Mouse (Mus musculus): ENCODE results near the gene Lamb3. TPM values are rescaled to one million over a fixed set of nuclear protein-coding genes. Genes with fewer than 3 reads are reported as not detected.

Gene Lamb3
- polyA plus RNA-seq, 1 experiment from 2014 or later: 0.49 TPM

DNA sequence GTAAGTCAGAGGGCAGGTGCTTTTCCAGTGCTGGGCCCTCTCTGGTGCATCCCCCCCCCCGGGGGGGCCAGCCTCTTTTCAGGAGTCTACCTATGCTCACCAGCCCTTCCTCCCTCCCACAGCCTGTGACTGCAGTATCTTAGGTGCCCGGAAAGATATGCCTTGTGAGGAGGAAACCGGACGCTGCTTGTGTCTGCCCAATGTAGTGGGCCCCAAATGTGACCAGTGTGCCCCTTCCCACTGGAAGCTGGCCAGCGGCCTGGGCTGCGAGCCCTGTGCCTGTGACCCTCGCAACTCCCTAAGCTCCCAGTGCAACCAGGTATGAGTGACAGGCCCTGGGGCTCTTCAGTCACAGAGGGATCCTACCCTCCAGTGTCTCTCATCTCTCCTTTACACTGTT is 123.1 kb downstream of the Lamb3 start:
- H3K4me2 ChIP-seq (replicated peaks; ENCODE audit: low read depth, low read length): no peak overlapping the region
- 86% methylated on average over 7 of the region's 7 CpGs for WGBS
- ATAC-seq (ENCODE audit: low FRiP score, low TSS enrichment): no peak
- H3K27me3 ChIP-seq (ENCODE audit: control insufficient read depth, insufficient read depth, low read length): no peaks in the 10 kb centered on the region
- no peaks in the 10 kb centered on the region for H3K36me3 ChIP-seq (ENCODE audit: control insufficient read depth, insufficient read depth, low read length)
- no peaks in the 10 kb centered on the region for H3K9me3 ChIP-seq (ENCODE audit: control insufficient read depth, low read length)
- H3K4me1 ChIP-seq (ENCODE audit: control insufficient read depth, insufficient read depth, low read length): no peaks in the 10 kb centered on the region
- H3K27ac ChIP-seq (ENCODE audit: low read depth, low read length): no peak overlapping the region
- no peak overlapping the region for H3K9ac ChIP-seq (ENCODE audit: low read depth, low read length)
- no peak overlapping the region for H3K4me3 ChIP-seq (ENCODE audit: low read length)

DNA sequence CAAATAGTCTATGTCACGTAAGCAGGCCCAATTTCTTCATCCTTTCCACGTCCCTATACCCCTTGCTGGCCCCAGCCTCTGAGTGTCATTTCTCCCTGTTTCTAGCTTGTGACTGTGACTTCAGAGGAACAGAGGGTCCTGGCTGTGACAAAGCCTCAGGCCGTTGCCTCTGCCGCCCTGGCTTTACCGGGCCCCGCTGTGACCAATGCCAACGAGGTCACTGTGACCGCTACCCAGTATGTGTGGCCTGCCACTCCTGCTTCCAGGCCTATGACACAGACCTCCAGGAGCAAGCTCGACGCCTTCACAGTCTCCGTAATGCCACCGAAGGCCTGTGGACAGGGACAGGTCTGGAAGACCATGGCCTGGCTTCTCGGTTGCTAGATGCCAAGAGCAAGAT is 124.5 kb downstream of the Lamb3 start:
- H3K4me1 ChIP-seq (ENCODE audit: control insufficient read depth, insufficient read depth, low read length): no peaks in the 10 kb centered on the region
- H3K36me3 ChIP-seq (ENCODE audit: control insufficient read depth, insufficient read depth, low read length): no peaks in the 10 kb centered on the region
- no peak overlapping the region for H3K4me2 ChIP-seq (replicated peaks; ENCODE audit: low read depth, low read length)
- H3K27ac ChIP-seq (ENCODE audit: low read depth, low read length): no peak overlapping the region
- 87% methylated on average over 13 of the region's 13 CpGs for WGBS
- no peak for ATAC-seq (ENCODE audit: low FRiP score, low TSS enrichment)
- H3K4me3 ChIP-seq (ENCODE audit: low read length): no peak overlapping the region
- H3K27me3 ChIP-seq (ENCODE audit: control insufficient read depth, insufficient read depth, low read length): no peaks in the 10 kb centered on the region
- H3K9ac ChIP-seq (ENCODE audit: low read depth, low read length): no peak overlapping the region
- no peaks in the 10 kb centered on the region for H3K9me3 ChIP-seq (ENCODE audit: control insufficient read depth, low read length)

DNA sequence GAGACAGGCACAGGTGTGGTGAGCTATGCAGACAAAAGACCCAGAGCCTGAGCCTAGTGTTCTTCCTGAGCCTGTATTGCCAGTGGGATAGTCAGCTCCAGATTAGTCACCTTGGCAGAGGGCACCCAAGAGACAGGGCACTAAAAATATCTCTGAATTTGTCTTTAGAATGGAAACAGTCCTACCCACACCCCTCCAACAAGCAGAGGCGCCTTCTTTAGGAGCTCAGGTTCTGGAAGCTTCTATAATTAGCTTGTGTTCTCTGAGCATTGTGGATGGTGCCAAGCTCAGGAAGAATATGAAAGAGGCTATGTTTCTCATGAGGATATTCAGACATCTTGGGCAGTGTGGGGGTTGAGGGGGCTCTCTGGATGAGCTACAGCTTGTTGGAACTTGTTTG is 125.2 kb downstream of the Lamb3 start:
- Histone ChIP-seq H3K4me2 (replicated peaks; ENCODE audit: low read depth, low read length) (no peak overlapping the region), H3K36me3 (ENCODE audit: control insufficient read depth, insufficient read depth, low read length) (no peaks in the 10 kb centered on the region), H3K9ac (ENCODE audit: low read depth, low read length) (no peak overlapping the region), H3K9me3 (ENCODE audit: control insufficient read depth, low read length) (no peaks in the 10 kb centered on the region), H3K27me3 (ENCODE audit: control insufficient read depth, insufficient read depth, low read length) (no peaks in the 10 kb centered on the region), H3K27ac (ENCODE audit: low read depth, low read length) (no peak overlapping the region), H3K4me3 (ENCODE audit: low read length) (no peak overlapping the region), H3K4me1 (ENCODE audit: control insufficient read depth, insufficient read depth, low read length) (no peaks in the 10 kb centered on the region)
- no peak for ATAC-seq (ENCODE audit: low FRiP score, low TSS enrichment)
- 93% methylated on average over 1 of the region's 1 CpGs for WGBS

DNA sequence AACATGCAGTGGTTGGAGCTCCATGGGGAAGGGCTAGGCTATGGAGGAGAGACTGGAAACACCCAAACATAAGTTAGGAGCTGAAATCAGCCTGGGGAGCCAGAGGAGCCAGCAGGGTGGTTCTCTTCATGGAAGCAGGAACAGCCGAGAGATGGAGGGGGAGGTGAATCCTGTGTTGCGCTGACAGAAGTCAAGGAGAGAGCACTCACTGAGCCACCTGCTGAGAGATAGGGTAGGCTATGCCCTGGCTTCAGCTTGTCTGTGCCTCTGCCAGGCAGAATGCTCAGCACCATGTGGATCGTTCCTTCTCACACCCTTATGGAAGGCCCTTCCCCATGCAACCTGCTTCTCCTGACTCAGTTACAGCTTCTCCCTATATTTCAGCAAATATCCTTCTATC is 126.3 kb downstream of the Lamb3 start:
- Histone ChIP-seq H3K36me3 (ENCODE audit: control insufficient read depth, insufficient read depth, low read length) (no peaks in the 10 kb centered on the region), H3K4me2 (replicated peaks; ENCODE audit: low read depth, low read length) (no peak overlapping the region), H3K9ac (ENCODE audit: low read depth, low read length) (no peak overlapping the region), H3K27ac (ENCODE audit: low read depth, low read length) (no peak overlapping the region), H3K4me1 (ENCODE audit: control insufficient read depth, insufficient read depth, low read length) (no peaks in the 10 kb centered on the region), H3K4me3 (ENCODE audit: low read length) (no peak overlapping the region), H3K27me3 (ENCODE audit: control insufficient read depth, insufficient read depth, low read length) (no peaks in the 10 kb centered on the region), H3K9me3 (ENCODE audit: control insufficient read depth, low read length) (no peaks in the 10 kb centered on the region)
- no peak for ATAC-seq (ENCODE audit: low FRiP score, low TSS enrichment)
- 89% methylated on average over 3 of the region's 3 CpGs for WGBS

DNA sequence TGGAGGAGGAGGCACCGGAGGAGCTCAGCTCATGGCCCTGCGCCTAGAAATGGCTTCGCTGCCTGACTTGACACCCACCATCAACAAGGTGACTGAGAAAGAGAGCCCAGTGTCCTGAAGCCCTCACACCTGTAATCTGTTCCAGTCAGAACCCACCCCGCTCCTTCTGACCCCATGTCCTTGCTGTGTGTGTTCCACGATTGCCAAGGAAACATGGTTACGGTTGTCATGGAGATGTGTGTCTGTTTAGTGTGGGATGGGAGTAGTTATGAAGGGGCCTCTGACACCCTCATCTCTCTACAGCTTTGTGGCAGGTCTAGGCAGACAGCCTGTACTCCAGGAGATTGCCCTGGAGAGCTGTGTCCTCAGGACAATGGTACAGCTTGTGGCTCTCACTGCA is 127.0 kb downstream of the Lamb3 start:
- Histone ChIP-seq H3K4me2 (replicated peaks; ENCODE audit: low read depth, low read length) (no peak overlapping the region), H3K4me3 (ENCODE audit: low read length) (no peak overlapping the region), H3K27ac (ENCODE audit: low read depth, low read length) (no peak overlapping the region), H3K36me3 (ENCODE audit: control insufficient read depth, insufficient read depth, low read length) (no peaks in the 10 kb centered on the region), H3K4me1 (ENCODE audit: control insufficient read depth, insufficient read depth, low read length) (no peaks in the 10 kb centered on the region), H3K9me3 (ENCODE audit: control insufficient read depth, low read length) (no peaks in the 10 kb centered on the region), H3K27me3 (ENCODE audit: control insufficient read depth, insufficient read depth, low read length) (no peaks in the 10 kb centered on the region), H3K9ac (ENCODE audit: low read depth, low read length) (no peak overlapping the region)
- no peak for ATAC-seq (ENCODE audit: low FRiP score, low TSS enrichment)
- WGBS: 79% methylated on average over 6 of the region's 6 CpGs

DNA sequence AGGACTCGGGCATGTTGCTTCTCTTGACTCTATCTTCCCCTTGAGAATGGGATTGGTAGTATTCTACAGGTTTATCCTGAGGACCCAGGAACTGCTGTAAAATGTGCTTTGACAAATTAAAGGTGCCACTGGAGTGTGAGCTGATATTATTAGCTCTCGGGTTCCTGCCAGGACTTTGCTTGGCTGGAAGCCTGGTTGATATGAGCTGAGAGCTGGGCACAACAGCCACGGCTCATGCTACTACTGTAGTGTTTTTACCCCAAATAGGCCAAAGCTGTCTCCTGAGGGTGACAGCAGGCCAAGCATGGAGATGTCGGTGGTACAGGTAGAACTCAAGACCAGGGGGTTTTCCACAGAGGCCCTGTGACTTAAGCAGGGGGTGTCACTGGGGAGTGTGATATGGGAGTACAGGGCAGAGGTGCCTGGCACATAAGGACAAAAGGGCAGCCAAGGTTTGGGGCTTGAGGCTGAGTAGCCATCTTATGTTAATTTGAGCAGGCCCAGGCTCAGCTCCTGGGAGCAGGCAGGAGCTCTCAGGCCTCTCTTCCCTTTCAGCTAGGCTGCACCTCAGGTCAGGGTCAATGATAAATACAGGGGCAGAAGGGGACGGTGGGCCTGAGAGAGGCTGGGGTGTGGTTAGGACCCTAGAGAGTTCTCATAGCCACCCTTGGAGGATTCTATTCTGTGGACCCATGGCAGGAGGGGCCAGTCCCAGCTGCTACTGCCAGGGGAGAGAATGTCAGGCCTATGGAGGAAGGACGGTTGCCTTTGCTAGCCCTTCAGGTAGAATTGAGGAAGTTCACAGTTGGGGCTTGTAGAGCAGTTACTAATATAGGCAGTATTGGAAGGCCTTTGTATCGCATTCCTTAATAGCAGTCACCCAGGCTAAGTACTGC is 128.9 kb downstream of the Lamb3 start:
- 70% methylated on average over 7 of the region's 7 CpGs for WGBS
- no peak for ATAC-seq (ENCODE audit: low FRiP score, low TSS enrichment)

DNA sequence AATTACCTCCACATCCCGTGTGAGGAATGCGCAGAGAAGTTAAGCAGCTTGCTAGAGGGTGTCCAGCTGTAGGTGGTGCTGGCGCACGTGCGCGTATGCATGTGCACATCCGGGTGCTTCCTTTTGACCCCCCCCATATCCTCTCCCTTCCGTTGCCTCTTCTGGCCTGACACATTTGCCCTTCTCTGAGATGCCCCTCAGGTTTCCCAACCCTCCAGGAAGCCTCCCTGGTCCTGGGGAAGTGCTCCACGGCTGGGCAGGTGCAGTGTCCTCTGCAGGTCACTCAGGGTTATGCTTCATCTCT is 129.5 kb downstream of the Lamb3 start:
- Histone ChIP-seq H3K27me3 (ENCODE audit: control insufficient read depth, insufficient read depth, low read length) (no peaks in the 10 kb centered on the region), H3K9me3 (ENCODE audit: control insufficient read depth, low read length) (no peaks in the 10 kb centered on the region), H3K4me2 (replicated peaks; ENCODE audit: low read depth, low read length) (no peak overlapping the region), H3K27ac (ENCODE audit: low read depth, low read length) (no peak overlapping the region), H3K4me1 (ENCODE audit: control insufficient read depth, insufficient read depth, low read length) (no peaks in the 10 kb centered on the region), H3K9ac (ENCODE audit: low read depth, low read length) (no peak overlapping the region), H3K36me3 (ENCODE audit: control insufficient read depth, insufficient read depth, low read length) (no peaks in the 10 kb centered on the region), H3K4me3 (ENCODE audit: low read length) (no peak overlapping the region)
- WGBS: 76% methylated on average over 9 of the region's 9 CpGs
- ATAC-seq (ENCODE audit: low FRiP score, low TSS enrichment): no peak

More for the DNA sequence above, 128.9 kb downstream of the Lamb3 start:
- H3K27me3 ChIP-seq (ENCODE audit: control insufficient read depth, insufficient read depth, low read length): no peaks in the 10 kb centered on the region
- H3K9me3 ChIP-seq (ENCODE audit: control insufficient read depth, low read length): no peaks in the 10 kb centered on the region
- H3K27ac ChIP-seq (ENCODE audit: low read depth, low read length): no peak overlapping the region
- H3K9ac ChIP-seq (ENCODE audit: low read depth, low read length): no peak overlapping the region
- no peak overlapping the region for H3K4me3 ChIP-seq (ENCODE audit: low read length)
- H3K4me1 ChIP-seq (ENCODE audit: control insufficient read depth, insufficient read depth, low read length): no peaks in the 10 kb centered on the region
- H3K4me2 ChIP-seq (replicated peaks; ENCODE audit: low read depth, low read length): no peak overlapping the region
- no peaks in the 10 kb centered on the region for H3K36me3 ChIP-seq (ENCODE audit: control insufficient read depth, insufficient read depth, low read length)

DNA sequence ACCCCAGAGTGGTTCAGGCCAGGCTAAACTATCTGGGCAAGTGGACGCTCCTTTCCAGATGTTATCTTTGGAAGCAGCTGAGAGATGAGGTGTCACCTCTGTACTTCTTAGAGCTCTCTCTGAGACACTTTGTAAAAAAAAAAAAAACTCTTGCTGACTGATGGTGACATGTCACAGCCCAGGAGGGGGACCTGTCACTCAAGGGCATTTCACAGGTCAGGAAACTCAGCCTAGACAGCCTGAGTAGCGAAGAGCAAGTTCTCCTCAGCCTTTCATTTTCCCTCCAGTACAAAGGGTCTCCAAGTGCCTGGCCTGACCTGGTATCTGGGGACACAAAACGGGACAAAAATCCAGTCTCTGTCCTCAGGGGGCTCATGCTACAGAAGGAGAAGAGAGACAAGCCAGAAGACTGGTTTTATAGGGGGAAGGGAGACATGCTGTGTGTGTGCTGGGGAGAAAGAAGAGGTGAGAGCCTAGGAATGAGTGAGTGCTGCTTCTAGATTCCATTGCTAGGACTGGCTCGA is 130.3 kb downstream of the Lamb3 start:
- no peak overlapping the region for H3K9ac ChIP-seq (ENCODE audit: low read depth, low read length)
- H3K4me2 ChIP-seq (replicated peaks; ENCODE audit: low read depth, low read length): no peak overlapping the region
- no peaks in the 10 kb centered on the region for H3K27me3 ChIP-seq (ENCODE audit: control insufficient read depth, insufficient read depth, low read length)
- 56% methylated on average over 4 of the region's 4 CpGs for WGBS
- ATAC-seq (ENCODE audit: low FRiP score, low TSS enrichment): no peak
- H3K27ac ChIP-seq (ENCODE audit: low read depth, low read length): no peak overlapping the region
- no peak overlapping the region for H3K4me3 ChIP-seq (ENCODE audit: low read length)
- no peaks in the 10 kb centered on the region for H3K4me1 ChIP-seq (ENCODE audit: control insufficient read depth, insufficient read depth, low read length)
- H3K9me3 ChIP-seq (ENCODE audit: control insufficient read depth, low read length): no peaks in the 10 kb centered on the region
- H3K36me3 ChIP-seq (ENCODE audit: control insufficient read depth, insufficient read depth, low read length): no peaks in the 10 kb centered on the region

DNA sequence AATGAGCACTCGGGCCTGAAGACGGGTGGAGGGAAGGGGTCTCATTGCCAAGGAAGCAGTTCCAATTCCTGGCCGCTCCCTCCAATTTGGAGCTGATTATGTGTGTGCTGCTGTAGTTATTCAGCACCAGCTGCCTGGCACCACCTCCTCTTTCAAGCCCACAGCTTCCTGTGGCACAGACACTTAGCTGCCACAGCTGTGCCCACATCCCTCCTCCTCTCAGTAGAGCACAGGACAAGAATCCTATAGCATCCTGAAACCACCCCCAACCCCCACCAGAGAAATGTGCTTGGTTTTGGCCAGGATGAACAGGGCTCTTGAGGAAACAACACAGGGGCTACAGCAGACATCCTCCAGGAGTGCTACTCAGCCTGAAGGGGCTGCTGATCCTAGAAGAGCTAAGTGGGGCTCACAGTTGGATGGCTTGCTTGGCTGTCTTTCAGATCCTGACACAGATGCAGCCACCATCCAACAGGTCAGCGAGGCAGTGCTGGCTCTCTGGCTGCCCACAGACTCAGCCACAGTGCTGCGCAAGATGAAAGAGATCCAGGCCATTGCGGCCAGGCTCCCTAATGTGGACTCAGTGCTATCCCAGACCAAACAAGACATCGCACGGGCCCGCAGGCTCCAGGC is 131.0 kb downstream of the Lamb3 start:
- Histone ChIP-seq H3K36me3 (ENCODE audit: control insufficient read depth, insufficient read depth, low read length) (no peaks in the 10 kb centered on the region), H3K9ac (ENCODE audit: low read depth, low read length) (no peak overlapping the region), H3K4me2 (replicated peaks; ENCODE audit: low read depth, low read length) (no peak overlapping the region), H3K27ac (ENCODE audit: low read depth, low read length) (no peak overlapping the region), H3K4me3 (ENCODE audit: low read length) (no peak overlapping the region), H3K27me3 (ENCODE audit: control insufficient read depth, insufficient read depth, low read length) (no peaks in the 10 kb centered on the region), H3K9me3 (ENCODE audit: control insufficient read depth, low read length) (no peaks in the 10 kb centered on the region), H3K4me1 (ENCODE audit: control insufficient read depth, insufficient read depth, low read length) (no peaks in the 10 kb centered on the region)
- WGBS: 80% methylated on average over 9 of the region's 9 CpGs
- ATAC-seq (ENCODE audit: low FRiP score, low TSS enrichment): no peak

All from kidney, embryonic 14.5 days (tissue).